Mouse (Mus musculus) intestine, embryonic 15.5 days (tissue): ENCODE results near the gene Gm9747. TPM values are rescaled to one million over a fixed set of nuclear protein-coding genes. Genes with fewer than 3 reads are reported as not detected.

ENCODE experiments used
- polyA plus RNA-seq: library from polyadenylated mRNA; unstranded; fragments of >200 nt; fragmentation: Nextera tagmentation; extraction: Ambion mirVana; gene quantifications from 2 replicates; pipeline ENCODE4 v1.2.1, GENCODE M21; 2015

Gm9747 gene
- polyA plus RNA-seq, 1 experiment from 2014 or later: 9.2 TPM

Other genes starting within 250 kb of the Gm9747 start
- gene Irs1, start 58.3 kb downstream of the Gm9747 start, polyA plus RNA-seq: 2.7 and 3.3 TPM in 2 replicates
- gene Rhbdd1, start 83.3 kb downstream of the Gm9747 start, polyA plus RNA-seq: 9.8 and 10.2 TPM in 2 replicates